Mouse (Mus musculus) liver, adult 2 months (tissue): ENCODE results near the gene Tmem108.

ENCODE experiments used
- CTCF ChIP-seq: fragments of 200-500 bp; IDR thresholded peaks from 2 replicates; pipeline ENCODE4 v1.5.1; 2011; ENCODE audit warnings: low read depth, low read length, control low read depth
- POLR2A ChIP-seq: fragments of 200-500 bp; IDR thresholded peaks from 2 replicates; pipeline ENCODE4 v1.6.1; 2011; ENCODE audit warnings: low read length, control low read depth; ENCODE audit not compliant: insufficient read depth; ENCODE audit errors: extremely low read depth

GRCm38 (mm10) chr9:103668830-103669229, 92.8 kb downstream of the Tmem108 start:
- TF ChIP-seq CTCF = no peak
- TF ChIP-seq POLR2A = no peak
